Mouse (Mus musculus) intestine, embryonic 15.5 days (tissue): ENCODE measurements around the gene Mink1. TPM values are rescaled to one million over a fixed set of nuclear protein-coding genes. Genes with fewer than 3 reads are reported as not detected.

Source experiments
- ATAC-seq: fragments of 200-750 bp; cut with Nextera tagmentation; 2 replicates; pipeline ENCODE4 v1.8.0; 2017; ENCODE audit warnings: moderate TSS enrichment, moderate library complexity
- H3K27ac ChIP-seq: fragments of 300-500 bp; sonication (generic); 2 replicates; pipeline ENCODE4 v1.5.1; 2015; ENCODE audit warnings: mild to moderate bottlenecking, inconsistent platforms
- H3K27me3 ChIP-seq: fragments of 300-500 bp; sonication (generic); replicated peaks from 2 replicates; pipeline ENCODE4 v1.6.1; 2015; ENCODE audit warnings: inconsistent platforms
- H3K36me3 ChIP-seq: fragments of 300-500 bp; sonication (generic); 2 replicates; pipeline ENCODE4 v1.6.1; 2015; ENCODE audit warnings: inconsistent platforms
- H3K4me1 ChIP-seq: fragments of 300-500 bp; sonication (generic); replicated peaks from 2 replicates; pipeline ENCODE4 v1.6.1; 2015; ENCODE audit warnings: inconsistent platforms
- H3K4me2 ChIP-seq: fragments of 300-500 bp; sonication (generic); replicated peaks from 2 replicates; pipeline ENCODE4 v1.6.1; 2015; ENCODE audit warnings: mild to moderate bottlenecking, inconsistent platforms
- H3K4me3 ChIP-seq: fragments of 300-500 bp; sonication (generic); replicated peaks from 2 replicates; pipeline ENCODE4 v1.5.1; 2015; ENCODE audit warnings: inconsistent platforms
- H3K9ac ChIP-seq: fragments of 300-500 bp; sonication (generic); 2 replicates; pipeline ENCODE4 v1.6.1; 2015; ENCODE audit warnings: inconsistent platforms
- H3K9me3 ChIP-seq: fragments of 300-500 bp; sonication (generic); 2 replicates; pipeline ENCODE4 v1.6.1; 2016; ENCODE audit warnings: inconsistent platforms
- WGBS: fragments of 180-500 bp; shearing (Covaris S2); methylation state at CpG from one replicate; pipeline ENCODE4 v1.1.7; 2015; 5-methylcytosine and 5-hydroxymethylcytosine counted together
- polyA plus RNA-seq: library from polyadenylated mRNA; unstranded; fragments of >200 nt; fragmentation: Nextera tagmentation; extraction: Ambion mirVana; gene quantifications from 2 replicates; pipeline ENCODE4 v1.2.1, GENCODE M21; 2015

Mink1 gene
- polyA plus RNA-seq, 1 experiment from 2014 or later = 11.8 TPM

GRCm38 (mm10) chr11:70652884-70653344, 90.2 kb downstream of the Mink1 start:
- peaks cover 29% of the 10 kb centered on the region for H3K36me3 ChIP-seq
- no peaks in the 10 kb centered on the region for H3K27me3 ChIP-seq
- H3K4me1 ChIP-seq = peaks cover 58% of the 10 kb centered on the region
- peak overlapping the region; percentile 87 for H3K4me2 ChIP-seq
- peak overlapping the region; percentile 99 for H3K27ac ChIP-seq
- H3K9ac ChIP-seq = peak overlapping the region; percentile 98
- 36% methylated on average over 6 of the region's 6 CpGs for WGBS
- no peak for ATAC-seq
- peak overlapping the region; percentile 99 for H3K4me3 ChIP-seq
- H3K9me3 ChIP-seq = no peaks in the 10 kb centered on the region

DNA sequence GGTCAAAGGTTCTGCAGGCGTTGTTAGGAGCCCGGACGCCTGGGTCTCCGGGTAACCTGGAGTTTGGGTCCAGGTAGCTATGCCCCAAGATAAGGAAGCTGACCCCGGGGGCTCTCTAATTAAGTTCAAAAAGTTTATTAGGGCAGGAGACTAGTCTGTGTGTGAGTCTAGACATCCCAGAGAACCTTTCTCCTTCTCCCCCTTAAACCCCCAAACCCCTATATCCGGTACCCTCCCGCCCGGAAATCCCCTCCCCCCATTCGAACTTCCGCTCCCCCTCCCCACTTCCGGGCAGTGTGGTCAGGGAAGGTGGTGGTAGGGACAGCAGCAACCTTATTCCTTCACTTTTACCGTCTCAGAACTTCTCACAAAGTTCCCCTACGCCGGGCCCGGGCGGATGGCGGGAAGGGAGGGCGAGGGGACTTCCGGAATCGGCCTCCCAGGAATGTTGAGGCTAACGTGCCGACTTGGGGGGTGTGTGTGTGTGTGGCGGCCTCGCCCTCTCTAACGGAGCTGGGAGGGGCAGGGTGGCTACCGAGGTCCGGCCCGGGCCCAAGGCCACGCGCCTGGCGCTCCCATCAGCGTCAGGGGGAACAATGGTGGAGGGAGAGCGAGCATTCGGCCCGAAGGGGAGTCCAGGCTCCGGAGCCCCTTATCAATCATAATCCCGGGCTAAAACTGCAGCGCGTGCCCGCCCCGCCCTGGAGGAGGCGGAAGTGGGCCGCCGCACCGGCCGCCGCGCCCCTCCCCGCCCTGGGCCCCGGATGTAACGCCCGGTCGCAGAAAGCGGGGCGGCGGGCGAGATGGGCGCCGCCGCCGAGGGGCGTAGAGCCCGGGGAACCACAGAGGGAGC, 90.9 kb downstream of the Mink1 start:
- no peaks in the 10 kb centered on the region for H3K27me3 ChIP-seq
- peaks cover 61% of the 10 kb centered on the region for H3K4me1 ChIP-seq
- peak overlapping the region; percentile 87 for H3K4me2 ChIP-seq
- ATAC-seq = peak; percentile 56
- peaks cover 29% of the 10 kb centered on the region for H3K36me3 ChIP-seq
- peak overlapping the region; percentile 99 for H3K4me3 ChIP-seq
- H3K9ac ChIP-seq = peak overlapping the region; percentile 98
- peak overlapping the region; percentile 99 for H3K27ac ChIP-seq
- WGBS = under 1% methylated on average over 54 of the region's 63 CpGs
- no peaks in the 10 kb centered on the region for H3K9me3 ChIP-seq

DNA sequence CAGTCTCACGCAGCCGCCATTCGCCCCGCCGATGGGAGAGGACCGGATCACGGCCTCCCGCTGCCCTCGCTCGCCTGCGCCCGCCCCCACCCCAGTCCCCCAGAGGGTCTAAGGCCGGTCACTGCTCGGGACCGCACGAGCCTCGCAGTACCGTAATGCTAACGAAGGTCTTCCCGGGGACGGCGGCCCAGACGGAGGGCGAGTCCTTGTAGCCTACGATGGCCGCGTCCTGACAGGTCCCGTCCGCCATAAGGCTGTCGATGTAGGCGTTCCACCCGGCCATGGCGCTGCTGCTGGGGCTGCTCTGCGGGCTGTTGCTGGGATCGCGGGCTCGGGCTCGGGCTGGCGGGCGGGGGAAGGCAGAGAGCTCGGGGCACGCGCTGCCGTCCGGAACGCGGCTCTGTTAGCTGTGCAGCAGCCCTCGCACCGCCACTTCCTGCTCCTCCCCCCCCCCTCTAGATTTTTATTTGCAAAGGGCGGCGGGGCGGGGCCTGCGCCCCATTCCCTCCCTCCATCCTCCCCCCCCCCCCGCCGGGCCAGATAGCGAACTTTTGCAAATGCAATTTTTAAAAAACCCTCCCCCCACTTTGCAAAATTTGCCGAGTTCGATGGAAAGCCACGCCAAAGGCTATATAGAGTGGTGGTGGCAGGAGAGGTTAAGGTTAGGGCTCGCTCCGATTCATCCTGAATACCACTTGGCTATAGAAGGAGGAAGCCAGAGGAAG, 91.7 kb downstream of the Mink1 start, which contains the start of gene Pfn1:
Pfn1 (minus strand) TSS at position 447 of the 725 bp plus-strand sequence.
- peak within 1 kb of the TSS; percentile 99 for H3K27ac ChIP-seq
- H3K4me1 ChIP-seq = peaks cover 59% of the 10 kb centered on the region
- H3K36me3 ChIP-seq = peaks cover 26% of the 10 kb centered on the region
- H3K9ac ChIP-seq = peak within 1 kb of the TSS; percentile 98
- no peaks in the 10 kb centered on the region for H3K27me3 ChIP-seq
- peak within 1 kb of the TSS; percentile 87 for H3K4me2 ChIP-seq
- no peaks in the 10 kb centered on the region for H3K9me3 ChIP-seq
- peak within 1 kb of the TSS; percentile 99 for H3K4me3 ChIP-seq
- under 1% methylated on average over 56 of the region's 61 CpGs for WGBS
- ATAC-seq = peak; percentile 57

DNA sequence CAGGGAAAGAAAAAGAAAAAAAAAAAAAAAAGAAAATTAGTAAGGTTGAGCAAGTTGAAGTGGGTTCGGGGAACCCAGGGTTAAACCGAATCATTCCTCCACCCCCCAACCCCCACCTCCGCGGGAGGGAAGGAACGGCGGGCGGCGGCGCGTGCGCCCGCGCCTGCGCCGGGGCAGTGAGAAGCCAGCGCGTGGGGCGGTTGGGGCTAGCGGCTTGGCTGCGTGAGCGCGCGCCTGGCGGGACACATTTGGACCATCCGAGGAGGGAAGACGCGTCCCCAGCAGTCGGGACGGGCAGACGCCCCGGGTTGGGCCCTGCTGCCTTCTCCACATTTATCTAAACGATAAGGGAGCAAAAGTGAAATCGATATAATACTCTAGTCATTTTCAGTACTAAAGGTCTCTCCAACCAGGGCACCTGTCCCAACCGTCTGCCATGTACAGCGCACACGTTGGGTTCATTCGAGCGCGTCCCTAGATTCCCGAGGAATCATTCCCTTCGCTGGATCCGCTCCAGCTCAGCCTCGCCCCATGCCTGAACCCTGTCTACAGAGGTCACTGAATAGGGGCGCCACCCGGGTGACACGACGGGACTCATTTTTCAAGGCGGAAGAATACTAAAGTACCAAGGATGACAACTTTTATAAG, 92.4 kb downstream of the Mink1 start:
- H3K27me3 ChIP-seq = no peaks in the 10 kb centered on the region
- H3K4me2 ChIP-seq = peak overlapping the region; percentile 87
- peak overlapping the region; percentile 99 for H3K4me3 ChIP-seq
- H3K9me3 ChIP-seq = no peaks in the 10 kb centered on the region
- ATAC-seq = peak; percentile 63
- peak overlapping the region; percentile 98 for H3K9ac ChIP-seq
- peak overlapping the region; percentile 99 for H3K27ac ChIP-seq
- peaks cover 20% of the 10 kb centered on the region for H3K36me3 ChIP-seq
- under 1% methylated on average over 48 of the region's 48 CpGs for WGBS
- H3K4me1 ChIP-seq = peaks cover 52% of the 10 kb centered on the region

GRCm38 (mm10) chr11:70655571-70656455, 93.1 kb downstream of the Mink1 start:
- Histone ChIP-seq H3K4me3 (peak overlapping the region; percentile 99), H3K4me1 (peaks cover 47% of the 10 kb centered on the region), H3K9ac (peak overlapping the region; percentile 98), H3K27ac (peak overlapping the region; percentile 99), H3K9me3 (no peaks in the 10 kb centered on the region), H3K4me2 (peak overlapping the region; percentile 87), H3K27me3 (no peaks in the 10 kb centered on the region), H3K36me3 (peaks cover 22% of the 10 kb centered on the region)
- ATAC-seq = peak; percentile 39
- WGBS = under 1% methylated on average over 61 of the region's 61 CpGs

GRCm38 (mm10) chr11:70656456-70656927, 93.8 kb downstream of the Mink1 start:
- peak overlapping the region; percentile 98 for H3K9ac ChIP-seq
- peak overlapping the region; percentile 99 for H3K27ac ChIP-seq
- H3K4me1 ChIP-seq = peaks cover 41% of the 10 kb centered on the region
- ATAC-seq = no peak
- H3K27me3 ChIP-seq = no peaks in the 10 kb centered on the region
- H3K4me3 ChIP-seq = peak overlapping the region; percentile 99
- H3K4me2 ChIP-seq = peak overlapping the region; percentile 87
- 13% methylated on average over 16 of the region's 16 CpGs for WGBS
- no peaks in the 10 kb centered on the region for H3K9me3 ChIP-seq
- H3K36me3 ChIP-seq = peaks cover 18% of the 10 kb centered on the region

DNA sequence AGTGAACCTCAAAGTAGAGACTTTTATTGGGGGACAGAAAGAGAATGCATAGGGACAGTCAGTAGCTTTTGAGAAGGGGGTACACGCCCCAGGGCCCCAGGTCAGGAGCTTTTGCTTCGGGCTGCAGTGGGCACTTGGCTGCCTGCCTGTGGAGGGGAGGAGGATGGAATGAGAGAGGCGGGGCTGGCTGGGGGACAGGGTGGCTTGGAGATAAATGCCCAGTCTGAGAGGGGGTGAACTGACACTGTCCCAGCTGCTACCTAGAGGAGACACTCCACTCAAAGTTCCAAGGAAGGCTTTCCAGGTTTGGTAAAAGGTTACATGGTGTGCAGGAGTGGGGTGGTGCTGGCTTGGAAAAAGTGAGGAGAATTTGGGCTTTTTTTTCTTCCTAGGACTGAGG, 94.3 kb downstream of the Mink1 start, which contains the start of gene Eno3:
Eno3 (plus strand) TSS at position 239 of the 400 bp plus-strand sequence.
- 26% methylated on average over 3 of the region's 3 CpGs for WGBS
- Histone ChIP-seq H3K4me3 (peak within 1 kb of the TSS; percentile 99), H3K36me3 (peaks cover 15% of the 10 kb centered on the region), H3K27me3 (no peaks in the 10 kb centered on the region), H3K4me1 (peaks cover 37% of the 10 kb centered on the region), H3K27ac (peak within 1 kb of the TSS; percentile 99), H3K9me3 (no peaks in the 10 kb centered on the region), H3K9ac (peak within 1 kb of the TSS; percentile 98), H3K4me2 (peak within 1 kb of the TSS; percentile 87)
- ATAC-seq = no peak

GRCm38 (mm10) chr11:70657573-70657972, 94.9 kb downstream of the Mink1 start:
- Histone ChIP-seq H3K36me3 (peaks cover 12% of the 10 kb centered on the region), H3K4me1 (peaks cover 32% of the 10 kb centered on the region), H3K9me3 (no peaks in the 10 kb centered on the region), H3K27ac (no peak overlapping the region), H3K4me2 (0 out of 2 replicates have a peak overlapping the region, but pooled peaks have one; percentile 10), H3K9ac (0 out of 2 replicates have a peak overlapping the region, but pooled peaks have one; percentile 18), H3K27me3 (no peaks in the 10 kb centered on the region), H3K4me3 (no peak overlapping the region)
- 43% methylated on average over 6 of the region's 6 CpGs for WGBS
- no peak for ATAC-seq

- H3K4me3 ChIP-seq = no peak overlapping the region
- 0 out of 2 replicates have a peak overlapping the region, but pooled peaks have one; percentile 10 for H3K4me2 ChIP-seq
- peaks cover 13% of the 10 kb centered on the region for H3K36me3 ChIP-seq
- no peaks in the 10 kb centered on the region for H3K9me3 ChIP-seq
- 60% methylated on average over 9 of the region's 9 CpGs for WGBS
- ATAC-seq = no peak
- no peak overlapping the region for H3K27ac ChIP-seq
- peak overlapping the region; percentile 18; the same call in 1 of the 2 replicates for H3K9ac ChIP-seq
- H3K4me1 ChIP-seq = peaks cover 31% of the 10 kb centered on the region
- no peaks in the 10 kb centered on the region for H3K27me3 ChIP-seq
Measured at GRCm38 (mm10) chr11:70657991-70658390, 95.3 kb downstream of the Mink1 start.

DNA sequence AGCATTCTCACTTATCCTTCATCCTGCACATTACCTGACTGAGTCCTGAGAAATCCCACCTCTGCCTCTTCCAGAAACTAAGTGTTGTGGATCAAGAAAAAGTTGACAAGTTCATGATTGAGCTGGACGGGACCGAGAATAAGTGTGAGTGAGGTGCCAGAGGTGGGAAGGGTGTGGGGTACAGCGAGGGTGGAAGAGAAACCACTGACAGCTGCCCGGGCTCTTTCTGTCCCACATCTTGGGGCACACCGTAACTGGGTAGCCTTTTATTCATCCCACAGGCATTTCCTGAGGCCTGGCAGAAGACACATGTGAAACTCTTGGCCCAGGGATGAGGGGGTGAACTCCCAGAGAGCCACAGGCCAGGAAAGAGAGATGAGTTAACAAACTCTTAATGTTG, 95.8 kb downstream of the Mink1 start:
- Histone ChIP-seq H3K4me1 (peaks cover 31% of the 10 kb centered on the region), H3K4me2 (no peak overlapping the region), H3K27ac (no peak overlapping the region), H3K9me3 (no peaks in the 10 kb centered on the region), H3K27me3 (no peaks in the 10 kb centered on the region), H3K4me3 (no peak overlapping the region), H3K9ac (no peak overlapping the region), H3K36me3 (peaks cover 16% of the 10 kb centered on the region)
- ATAC-seq = no peak
- WGBS = 82% methylated on average over 5 of the region's 5 CpGs

GRCm38 (mm10) chr11:70658942-70659341, 96.3 kb downstream of the Mink1 start:
- H3K27me3 ChIP-seq = no peaks in the 10 kb centered on the region
- peaks cover 17% of the 10 kb centered on the region for H3K36me3 ChIP-seq
- H3K4me2 ChIP-seq = no peak overlapping the region
- H3K4me1 ChIP-seq = peaks cover 31% of the 10 kb centered on the region
- no peak overlapping the region for H3K4me3 ChIP-seq
- H3K9ac ChIP-seq = no peak overlapping the region
- no peaks in the 10 kb centered on the region for H3K9me3 ChIP-seq
- no peak for ATAC-seq
- 61% methylated on average over 8 of the region's 8 CpGs for WGBS
- 0 out of 2 replicates have a peak overlapping the region, but pooled peaks have one; percentile 15 for H3K27ac ChIP-seq
